Mouse (Mus musculus) right cerebral cortex, adult 2 months (tissue): Measurements from ENCODE around the gene Triml2.
A peak's percentile ranks its signal among the peaks of the same experiment; 100 is the strongest.

Source experiments
- DNase-seq, 2 experiments: peaks; one replicate each; pipeline ENCODE4 v3.0.0; 2021 to 2022; ENCODE audit warnings: low spot score in 2 of 2

Triml2 gene

GRCm38 (mm10) chr8:43180054-43180690, at the start of gene Triml2:
TSS of gene Triml2 (plus strand) at chr8:43180541.
- no peak for DNase-seq

- no peak for DNase-seq
Measured at GRCm38 (mm10) chr8:43141386-43141785, 39.0 kb upstream of the Triml2 start, which contains the start of gene Triml1. TSS of gene Triml1 (minus strand) at chr8:43141486.

- DNase-seq: no peak
Measured at GRCm38 (mm10) chr8:43149307-43149706, 31.0 kb upstream of the Triml2 start.

GRCm38 (mm10) chr8:43163255-43163654, 17.1 kb upstream of the Triml2 start:
- DNase-seq: no peak

- no peak for DNase-seq
Measured at GRCm38 (mm10) chr8:43164453-43164852, 15.9 kb upstream of the Triml2 start.

GRCm38 (mm10) chr8:43168083-43168482, 12.3 kb upstream of the Triml2 start:
- DNase-seq: peak; percentile 15

GRCm38 (mm10) chr8:43169249-43169755, 11.0 kb upstream of the Triml2 start:
- no peak for DNase-seq

- no peak for DNase-seq
Measured at GRCm38 (mm10) chr8:43176766-43177486, 3.4 kb upstream of the Triml2 start.

GRCm38 (mm10) chr8:43178263-43178662, 2.1 kb upstream of the Triml2 start:
- no peak for DNase-seq

- DNase-seq: peak in 1 of 2 experiments; percentile 6
Measured at GRCm38 (mm10) chr8:43179189-43179588, 1.2 kb upstream of the Triml2 start.

- DNase-seq: no peak
Measured at GRCm38 (mm10) chr8:43182281-43182680, 1.9 kb downstream of the Triml2 start.

GRCm38 (mm10) chr8:43215554-43215953, 35.2 kb downstream of the Triml2 start:
- DNase-seq: no peak

GRCm38 (mm10) chr8:43243326-43243725, 63.0 kb downstream of the Triml2 start:
- no peak for DNase-seq
